Mouse (Mus musculus) cortical plate, adult 2 months (tissue): ENCODE results near the gene Pex6.

ENCODE experiments used
- CTCF ChIP-seq: fragments of 200-500 bp; IDR thresholded peaks from 2 replicates; pipeline ENCODE4 v1.5.1; 2011; ENCODE audit warnings: mild to moderate bottlenecking, control low read depth, low read length; ENCODE audit not compliant: insufficient read depth; ENCODE audit errors: extremely low read depth
- POLR2A ChIP-seq: fragments of 200-500 bp; IDR thresholded peaks from 2 replicates; pipeline ENCODE4 v1.6.1; 2011; ENCODE audit warnings: mild to moderate bottlenecking, low read length, control low read depth; ENCODE audit not compliant: insufficient read depth; ENCODE audit errors: extremely low read depth

DNA sequence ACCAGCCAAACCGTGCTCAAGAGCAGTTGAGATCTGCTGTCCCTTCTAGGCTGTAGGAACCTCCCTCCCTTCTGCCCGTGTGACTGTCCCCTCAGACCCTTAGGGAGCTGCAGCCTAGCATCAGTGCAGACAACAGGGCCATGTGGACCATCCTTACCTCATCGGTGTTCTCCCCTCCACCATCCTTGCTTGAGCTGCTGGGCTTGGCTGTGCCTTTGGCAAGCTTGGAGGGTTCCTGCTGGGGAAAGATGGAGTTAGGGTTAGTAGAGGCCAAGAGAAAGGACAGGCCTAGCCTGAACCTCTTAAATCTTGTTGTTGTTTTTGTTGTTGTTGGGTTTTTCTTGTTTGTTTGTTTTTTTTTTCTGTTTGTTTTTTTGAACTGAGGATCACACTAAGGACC is 11.4 kb upstream of the Pex6 start:
- TF ChIP-seq POLR2A, result no peak
- TF ChIP-seq CTCF, result no peak
